Mouse (Mus musculus) mouse trophoblast stem cell (cell line): ENCODE results near the gene Prkar2a.

ENCODE experiments used
- in situ Hi-C, 2 experiments: fragments of 300-500 bp; cut with MseI, MboI; formaldehyde crosslinking; loops; 2 replicates in 1 of 2; 3 replicates in 1 of 2; pipeline ENCODE4 v1.15.1; 2025

Gene Prkar2a

DNA sequence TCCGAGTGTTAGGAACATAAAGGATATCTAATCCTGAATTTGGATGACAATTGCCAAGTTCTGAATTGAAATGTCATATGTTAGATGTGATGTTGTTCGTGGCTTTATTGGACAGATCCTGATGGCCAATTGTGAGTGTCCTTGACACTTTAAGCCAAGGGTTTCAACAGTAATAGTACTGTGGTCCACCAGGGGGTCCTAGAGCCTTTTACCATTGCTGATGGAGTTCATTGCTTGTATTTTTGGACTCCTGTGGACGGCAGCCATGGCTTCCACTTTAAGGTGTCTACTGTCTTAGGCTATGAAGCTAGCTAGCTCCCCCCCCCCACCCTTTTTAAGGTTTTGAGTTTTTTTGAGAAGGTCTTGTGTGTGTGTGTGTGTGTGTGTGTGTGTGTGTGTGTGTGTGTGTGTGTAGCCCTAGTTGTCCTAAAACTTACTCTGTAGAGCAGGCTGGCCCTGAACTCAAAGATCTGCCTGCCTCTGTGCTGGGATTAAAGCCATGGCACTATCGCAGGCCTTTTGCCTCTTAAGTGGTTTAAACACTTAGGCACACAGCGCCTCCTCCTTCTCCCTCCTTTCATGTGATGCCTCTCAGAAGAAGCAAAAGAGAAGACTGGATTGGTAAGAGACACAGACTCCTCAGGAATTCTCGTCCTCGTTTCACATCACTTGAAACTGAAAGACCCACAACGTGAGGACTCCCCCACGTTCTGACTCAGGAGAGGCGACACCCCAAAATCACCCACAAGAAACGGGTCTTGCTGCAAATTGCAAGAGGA lies 63.2 kb downstream of the Prkar2a start:
- in situ Hi-C loops = no loop called here

DNA sequence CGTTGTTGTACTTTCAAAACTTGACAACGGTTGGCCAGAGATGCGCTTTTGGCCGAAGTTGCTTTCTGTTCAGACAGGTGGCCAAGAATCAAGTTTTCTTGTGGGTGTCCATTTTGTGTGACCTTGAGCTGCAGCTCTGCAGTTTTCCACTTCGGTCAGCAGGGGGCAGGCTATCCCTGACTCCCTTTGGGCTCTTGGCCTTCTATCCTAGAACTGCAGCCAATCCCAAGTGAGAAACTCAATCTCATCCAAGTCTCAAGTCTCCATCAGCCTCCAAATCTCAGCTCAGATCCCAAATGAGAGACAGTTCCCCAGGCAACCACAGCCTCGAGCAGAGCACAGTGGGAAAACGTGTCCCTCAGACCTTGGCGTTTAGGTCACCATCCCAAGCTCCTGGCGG lies 64.2 kb downstream of the Prkar2a start:
- in situ Hi-C loops = no loop called here

DNA sequence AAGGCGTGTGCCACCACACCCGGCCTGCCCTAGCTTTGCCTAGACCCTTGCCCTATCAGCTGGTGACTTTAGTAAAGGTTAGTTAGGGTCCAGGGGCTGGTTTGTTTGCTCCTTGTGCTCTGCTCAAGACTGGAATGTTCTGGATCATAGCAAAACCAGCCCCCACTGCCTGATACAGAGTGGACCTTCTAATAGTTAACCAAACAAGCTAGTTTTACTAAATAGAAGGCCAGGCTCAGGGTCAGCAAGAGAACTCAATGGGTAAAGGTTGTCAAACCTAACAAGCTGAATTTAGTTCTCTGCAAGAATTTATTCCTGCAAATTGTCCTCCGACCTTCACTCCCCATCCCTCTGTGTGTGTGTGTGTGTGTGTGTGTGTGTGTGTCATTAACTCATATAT lies 64.9 kb downstream of the Prkar2a start:
- in situ Hi-C loops = no loop called here

DNA sequence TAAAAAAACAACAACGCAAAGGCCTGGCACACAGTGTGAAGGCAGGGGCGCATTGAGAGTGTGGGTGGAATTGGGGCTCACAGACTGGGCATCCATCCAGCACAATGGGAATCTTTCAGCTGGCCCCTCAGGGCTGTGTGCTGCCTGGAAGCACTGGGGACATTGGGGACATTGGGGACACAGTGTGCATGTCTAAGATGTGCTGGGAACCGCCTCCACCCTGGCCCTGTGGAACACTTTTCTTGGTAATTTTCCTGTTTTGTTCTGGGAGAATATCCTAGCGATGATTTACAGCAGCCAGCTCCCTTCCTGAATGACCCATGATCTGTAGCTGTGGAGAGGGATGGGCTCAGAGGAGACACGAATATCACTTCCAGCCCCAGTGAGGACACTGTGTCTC lies 65.3 kb downstream of the Prkar2a start:
- in situ Hi-C loops = no loop called here

DNA sequence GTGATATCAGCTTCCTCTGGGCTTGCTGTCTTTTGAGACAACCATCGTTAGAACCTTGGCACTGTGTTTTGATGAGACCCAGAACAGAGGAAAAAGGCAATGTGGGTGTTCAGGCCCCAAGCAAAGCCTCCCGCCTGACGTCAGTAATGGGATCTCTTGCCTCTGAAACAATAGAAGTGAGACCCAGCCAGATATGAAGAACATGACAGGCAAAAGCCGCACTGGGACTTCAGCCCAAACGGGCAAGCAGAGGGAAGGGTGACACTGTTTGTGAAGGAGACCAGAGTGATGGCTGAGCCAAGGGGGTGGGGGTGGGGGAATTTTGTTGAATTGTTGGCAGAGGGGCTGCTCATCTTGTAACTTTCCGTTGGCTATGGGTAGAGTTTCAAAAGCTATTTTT lies 68.3 kb downstream of the Prkar2a start:
- in situ Hi-C loops = no loop called here

DNA sequence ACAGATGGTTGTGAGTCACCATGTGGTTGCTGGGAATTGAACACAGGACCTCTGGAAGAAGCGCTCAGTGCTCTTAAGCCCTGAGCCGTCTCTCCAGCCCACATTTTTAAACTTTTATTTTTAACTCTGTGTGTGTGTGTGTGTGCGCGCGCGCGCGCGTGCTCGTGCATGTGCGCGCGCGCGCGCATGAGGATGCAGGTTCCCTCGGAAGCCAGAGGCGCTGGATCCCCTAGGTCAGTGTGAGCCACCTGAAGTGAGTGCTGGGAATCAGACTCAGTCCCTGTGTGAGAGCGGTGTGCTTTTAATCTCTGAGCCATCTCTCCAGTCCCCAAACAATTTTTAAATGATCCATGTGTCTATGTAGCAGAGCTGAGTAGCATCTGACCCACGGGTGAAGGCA lies 70.0 kb downstream of the Prkar2a start:
- in situ Hi-C loops = no loop called here

DNA sequence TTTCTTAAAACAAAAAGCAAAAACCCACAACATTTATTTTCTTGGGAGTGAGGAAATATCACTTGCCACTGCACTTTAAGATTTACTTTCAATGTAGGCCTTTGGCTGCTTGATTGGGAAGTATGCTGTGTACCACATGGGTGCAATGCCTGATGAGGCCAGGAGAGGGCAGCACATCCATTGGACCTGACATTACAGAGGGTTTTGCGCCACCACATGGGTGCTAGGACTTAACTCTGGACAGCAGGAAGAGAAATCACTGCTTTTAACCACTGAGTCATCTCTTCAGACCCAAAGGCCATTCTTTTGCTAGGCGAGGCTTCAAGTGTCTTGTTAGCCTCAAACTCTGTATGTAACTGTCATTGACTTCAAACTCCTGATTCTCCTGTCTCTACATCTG lies 70.7 kb downstream of the Prkar2a start:
- in situ Hi-C loops = no loop called here

DNA sequence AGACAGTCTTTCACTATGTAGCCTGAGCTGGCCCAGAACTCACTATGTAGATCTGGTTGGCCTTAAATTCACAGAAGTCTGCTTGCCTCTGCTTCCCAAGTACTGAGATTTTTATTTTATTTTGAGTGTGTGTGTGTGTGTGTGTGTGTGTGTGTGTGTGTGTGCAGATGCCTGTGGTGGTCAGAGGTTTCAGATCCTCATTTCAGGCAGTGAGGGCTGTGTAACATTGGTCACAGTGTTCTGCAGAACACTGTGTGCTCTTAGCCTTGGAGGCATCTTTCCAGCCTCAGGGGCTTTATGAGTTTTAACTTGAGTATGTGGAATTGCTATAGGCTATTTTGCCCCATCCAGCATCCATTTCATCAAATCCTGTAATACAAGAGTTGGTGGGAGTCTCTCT lies 72.4 kb downstream of the Prkar2a start:
- in situ Hi-C loops = no loop called here

DNA sequence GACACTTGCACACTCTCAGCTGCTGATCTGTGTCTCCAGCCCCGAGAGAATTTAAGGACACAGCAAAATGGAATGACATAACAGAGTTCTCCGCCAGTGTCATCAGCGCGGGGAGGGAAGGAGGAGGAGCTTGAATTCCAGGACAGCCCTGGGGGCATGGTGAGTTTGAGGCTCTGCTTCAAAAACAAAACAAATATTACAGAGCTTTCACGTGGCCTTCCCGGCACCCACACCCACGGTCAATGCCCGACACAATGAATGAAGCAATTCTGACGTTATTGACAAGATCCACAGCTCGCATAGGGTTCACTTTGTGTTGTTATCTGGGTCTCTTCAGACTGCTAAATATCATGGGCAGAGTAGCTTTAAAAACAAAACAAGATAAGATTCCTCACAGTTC lies 75.9 kb downstream of the Prkar2a start:
- in situ Hi-C loops = no loop called here

DNA sequence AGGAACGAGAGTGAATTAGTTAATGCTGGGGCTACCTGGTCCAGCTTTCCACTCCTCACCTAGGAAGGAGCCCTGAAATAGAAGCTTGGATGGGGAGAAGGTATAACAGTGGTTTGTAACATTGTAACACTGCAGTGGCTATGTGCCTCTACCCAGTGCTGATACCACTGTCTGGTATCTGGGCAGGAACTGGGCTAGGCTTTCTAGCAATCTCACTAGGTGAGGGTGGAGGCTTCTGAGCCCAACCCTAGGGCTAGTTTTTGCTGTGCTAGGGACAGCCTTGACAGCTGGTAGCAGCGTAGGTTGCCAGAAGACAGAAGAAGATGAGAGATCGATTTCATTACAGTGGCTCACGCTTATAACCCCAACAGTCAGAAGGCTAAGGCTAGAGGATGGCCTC lies 87.5 kb downstream of the Prkar2a start:
- in situ Hi-C loops = no loop called here

DNA sequence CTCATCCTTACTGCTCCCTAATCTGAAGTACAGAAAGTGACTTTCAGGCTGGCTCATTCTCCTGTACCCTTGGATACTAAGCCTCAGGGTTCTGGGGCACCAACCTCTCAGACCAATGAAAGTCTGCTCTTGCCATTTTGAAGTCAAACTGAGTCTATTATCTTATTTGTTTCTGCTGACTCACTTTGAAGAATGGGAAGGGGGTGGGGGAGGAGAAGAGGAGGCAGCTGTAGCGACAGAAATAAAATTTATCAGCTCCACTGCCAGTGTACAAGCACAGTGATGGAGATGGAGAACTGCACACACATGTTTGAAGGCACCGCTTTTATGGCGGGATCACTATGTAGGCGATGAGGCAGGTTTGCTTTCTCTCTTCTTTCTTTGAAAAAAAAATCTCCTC lies 88.2 kb downstream of the Prkar2a start:
- in situ Hi-C loops = no loop called here

DNA sequence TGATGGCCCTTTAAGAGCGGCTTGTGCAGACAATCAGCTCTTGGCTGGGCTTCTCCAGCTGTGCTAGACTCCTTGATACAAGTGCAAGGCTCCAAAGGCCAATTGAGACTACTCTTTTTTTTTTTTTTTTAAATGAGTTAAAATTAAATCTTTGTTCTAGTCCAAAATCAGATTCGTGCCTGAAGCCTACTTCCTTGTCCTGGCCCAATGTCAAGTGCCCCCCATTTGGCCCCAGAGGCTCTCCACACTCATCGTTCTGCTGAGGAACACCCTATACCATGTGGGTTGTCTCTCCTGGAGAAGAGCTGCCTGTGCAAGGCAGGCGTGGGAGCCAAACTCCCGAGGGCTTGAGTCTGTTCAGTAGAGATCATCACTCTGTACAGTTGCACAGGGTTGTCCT lies 91.8 kb downstream of the Prkar2a start:
- in situ Hi-C loops = no loop called here

DNA sequence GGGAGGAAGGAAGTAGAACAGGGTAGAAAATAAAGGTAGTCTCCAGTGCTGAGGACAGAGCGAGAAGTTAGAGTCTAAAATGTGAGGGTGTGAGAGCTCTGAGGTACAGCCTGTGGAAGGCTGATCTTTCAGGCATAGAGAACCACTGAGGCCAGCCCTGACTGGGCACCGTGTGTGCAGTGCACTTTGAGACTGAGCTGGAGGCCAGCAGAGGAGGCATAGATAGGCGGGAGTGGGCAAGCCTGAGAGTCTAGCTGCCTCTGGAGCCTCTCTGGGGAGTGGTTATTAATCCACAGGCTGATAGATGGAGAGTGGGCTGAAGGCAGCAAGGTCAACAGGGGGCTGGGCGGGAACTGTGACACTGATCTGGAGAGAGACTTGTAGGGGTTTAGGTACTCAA lies 92.8 kb downstream of the Prkar2a start:
- in situ Hi-C loops = no loop called here

DNA sequence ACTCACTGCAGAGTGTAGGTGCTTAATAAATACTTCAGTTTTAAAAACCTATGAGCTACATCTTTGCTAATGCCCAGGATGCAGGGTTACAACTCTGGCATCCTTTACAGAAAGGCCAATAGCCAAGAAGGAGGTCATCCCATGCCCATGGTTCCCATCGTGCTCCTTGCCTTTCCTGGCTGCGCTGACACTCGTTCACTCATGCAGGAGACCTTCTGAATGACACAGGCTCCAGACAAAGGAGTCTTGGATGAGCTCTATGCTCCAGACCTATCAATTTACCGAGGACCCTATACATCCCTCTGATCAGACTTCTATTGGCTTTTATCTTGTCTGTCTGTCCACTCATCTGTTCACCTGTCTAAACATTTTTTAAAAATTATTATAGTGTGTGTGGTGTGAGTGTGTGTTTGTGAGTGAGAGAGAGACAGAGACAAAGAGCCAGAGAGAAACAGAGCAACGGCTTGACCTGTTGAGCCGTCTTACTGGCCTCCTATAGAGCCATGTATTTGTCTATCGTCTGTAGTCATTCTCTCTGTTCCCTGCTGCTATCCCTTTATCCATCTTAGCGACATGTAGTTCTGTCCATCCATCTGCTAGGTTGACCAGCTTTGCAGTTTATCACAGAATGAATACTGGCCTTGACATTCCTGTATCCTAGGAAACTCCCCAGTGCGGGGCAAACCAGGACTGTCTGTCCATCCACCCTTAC lies 93.9 kb downstream of the Prkar2a start:
- in situ Hi-C loops = no loop called here

DNA sequence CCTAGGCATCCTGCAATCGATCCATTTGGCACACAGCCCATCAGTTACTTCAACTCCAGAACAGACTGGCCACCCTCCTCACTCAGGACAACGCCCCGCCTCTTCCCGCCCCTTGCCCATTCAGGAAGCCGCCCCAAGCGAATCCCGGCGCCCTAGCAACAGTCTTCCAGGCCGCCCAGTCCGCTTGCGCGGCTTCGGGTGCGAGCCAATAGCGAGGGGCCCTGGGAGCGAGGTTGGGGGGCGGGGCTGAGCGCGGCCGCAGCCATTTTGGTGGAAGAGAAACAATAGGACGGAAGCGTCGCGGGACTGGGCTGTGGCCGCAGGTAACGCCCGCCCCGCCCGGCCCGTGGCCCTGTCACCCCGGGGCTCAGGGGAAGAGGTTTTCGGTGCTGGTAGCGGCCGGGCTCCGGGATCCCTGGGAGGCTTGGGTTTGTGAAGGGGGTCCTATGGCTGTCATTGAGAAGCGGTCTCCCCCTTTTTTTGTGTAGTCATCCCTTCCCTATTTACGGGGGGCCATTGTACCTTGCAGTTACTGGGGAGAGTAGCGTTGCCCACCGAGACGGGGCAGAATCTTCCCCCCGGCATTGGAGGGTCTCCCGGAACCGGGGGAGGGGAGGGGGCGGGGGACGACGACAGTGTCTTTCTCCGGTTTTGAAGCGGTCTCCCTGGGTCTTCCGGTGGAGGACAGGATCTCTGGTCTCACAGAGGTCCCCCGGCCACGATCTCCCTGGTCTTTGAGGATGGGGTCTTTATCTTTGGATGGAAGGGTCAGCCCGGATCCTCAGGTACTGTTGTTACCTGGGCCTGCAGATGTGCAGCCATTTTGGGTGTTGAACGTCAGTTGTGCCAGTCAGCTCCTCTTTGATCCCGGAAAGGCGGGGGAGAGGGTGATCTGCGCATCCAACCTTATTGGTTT lies 94.7 kb downstream of the Prkar2a start, which contains the start of gene Ip6k2:
Gene Ip6k2, plus strand, starts transcription at position 249 of the 916 bp plus-strand sequence.
- in situ Hi-C loops = no loop called here

DNA sequence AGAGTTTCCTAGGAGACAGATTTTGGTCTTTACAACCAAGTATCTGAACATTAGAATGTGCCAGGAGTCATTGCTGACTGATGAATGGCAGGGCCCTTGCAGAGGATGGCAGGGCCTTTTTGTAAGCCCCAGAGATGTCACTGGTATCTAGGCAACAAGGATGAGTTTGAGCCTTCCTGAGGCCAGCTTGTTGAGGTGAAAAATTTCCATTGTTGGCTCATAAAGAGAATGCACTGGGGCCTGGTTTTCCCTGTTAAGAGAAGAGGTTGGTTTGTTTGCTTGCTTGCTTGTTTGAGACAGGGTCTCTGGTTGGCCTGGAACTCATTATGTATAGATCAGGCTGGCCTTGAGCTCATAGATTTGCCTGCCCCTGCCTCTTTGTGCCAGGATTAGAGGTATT lies 96.3 kb downstream of the Prkar2a start:
- in situ Hi-C loops = no loop called here

DNA sequence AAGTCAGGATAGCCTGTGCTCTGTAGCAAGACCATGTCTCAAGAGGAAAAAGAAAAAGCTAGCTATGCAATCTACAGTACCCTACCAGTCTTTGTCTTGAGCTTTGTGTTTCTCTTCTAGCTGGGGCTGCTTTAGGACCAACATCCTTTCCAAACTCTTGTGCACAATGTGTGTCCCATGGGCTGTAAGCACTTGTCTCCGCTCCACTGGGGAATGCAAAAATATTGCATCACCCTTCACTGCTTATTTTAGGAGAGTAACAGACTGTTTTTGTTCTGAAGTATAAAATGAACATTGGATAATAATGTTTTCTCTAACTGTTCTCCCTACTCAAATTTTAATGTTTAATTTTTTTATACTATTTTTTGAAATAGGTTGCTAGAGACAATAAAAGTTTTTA lies 97.4 kb downstream of the Prkar2a start:
- in situ Hi-C loops = no loop called here

DNA sequence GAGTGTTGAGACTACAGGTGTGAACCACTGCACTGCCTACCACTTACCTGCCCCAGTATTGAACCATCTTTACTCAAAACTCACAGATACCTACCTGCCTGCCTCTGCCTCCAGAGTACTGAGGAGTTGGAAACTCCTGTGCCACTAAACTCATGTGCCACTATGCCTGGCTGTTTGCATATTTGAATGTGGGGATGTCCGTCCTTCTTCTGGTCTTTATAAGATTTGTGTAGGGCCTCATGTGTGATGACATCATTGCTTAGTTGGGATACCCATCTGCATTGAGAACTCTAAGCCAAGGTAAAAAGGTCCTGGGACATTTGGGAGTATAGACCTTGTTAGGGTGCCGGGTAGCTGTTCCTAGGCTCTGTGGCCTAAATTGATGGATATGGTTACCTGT lies 98.0 kb downstream of the Prkar2a start:
- in situ Hi-C loops = no loop called here

DNA sequence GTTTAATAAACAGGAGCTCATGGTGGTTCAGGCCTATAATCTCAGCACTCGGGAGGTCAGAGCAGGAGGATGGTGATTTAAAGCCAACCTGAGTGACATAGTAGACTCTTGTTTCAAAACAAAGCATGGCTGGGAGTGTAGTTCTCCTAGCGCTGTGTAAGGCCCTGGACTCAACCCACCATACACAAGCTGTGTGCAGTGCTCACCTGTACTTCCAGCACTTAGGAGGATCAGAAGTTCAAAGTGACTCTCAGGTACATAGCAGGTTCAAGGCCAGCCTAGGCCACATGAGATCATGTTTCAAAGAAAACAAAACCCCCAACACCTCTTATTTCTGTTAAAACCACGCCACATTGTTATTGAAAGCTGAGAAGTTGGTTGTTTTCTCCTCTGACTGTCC lies 99.6 kb downstream of the Prkar2a start:
- in situ Hi-C loops = no loop called here

DNA sequence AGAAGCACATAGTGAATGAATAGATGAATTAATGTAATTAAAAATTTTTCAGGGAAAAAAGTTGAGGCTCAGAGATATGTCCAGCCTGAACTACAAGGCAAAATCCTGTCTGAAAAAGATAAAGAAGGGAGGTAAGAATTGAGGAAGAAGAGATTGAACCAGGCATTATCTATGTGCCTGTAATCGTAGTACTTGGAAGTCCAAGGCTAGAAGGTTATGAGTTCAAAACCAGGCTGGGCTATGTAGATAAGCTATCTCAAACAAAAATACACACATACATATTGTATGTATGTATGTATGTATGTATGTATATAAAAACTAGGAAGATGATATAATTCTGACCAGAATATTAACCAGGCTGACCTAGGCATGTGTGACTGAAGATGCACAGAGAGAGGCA lies 103.2 kb downstream of the Prkar2a start:
- in situ Hi-C loops = no loop called here

DNA sequence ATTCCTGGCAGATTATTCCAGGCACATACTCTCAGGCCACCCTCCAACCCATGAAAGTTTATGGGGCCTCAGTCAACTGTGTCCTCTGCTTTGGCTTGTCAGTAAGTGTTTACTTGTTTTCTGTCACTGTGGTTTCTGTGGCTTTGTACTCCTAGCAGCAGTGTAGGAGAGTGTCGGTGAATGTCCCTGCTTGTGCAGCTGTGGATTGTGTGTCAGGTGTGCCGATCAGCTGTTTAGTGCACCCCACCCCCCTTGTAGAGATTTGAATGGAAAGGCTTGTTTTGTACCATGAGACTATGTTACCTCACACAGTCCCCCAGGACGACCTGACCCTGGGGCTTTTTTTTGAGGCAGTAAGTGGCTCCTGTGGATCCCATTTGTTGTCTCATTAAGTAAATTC lies 103.6 kb downstream of the Prkar2a start:
- in situ Hi-C loops = no loop called here

DNA sequence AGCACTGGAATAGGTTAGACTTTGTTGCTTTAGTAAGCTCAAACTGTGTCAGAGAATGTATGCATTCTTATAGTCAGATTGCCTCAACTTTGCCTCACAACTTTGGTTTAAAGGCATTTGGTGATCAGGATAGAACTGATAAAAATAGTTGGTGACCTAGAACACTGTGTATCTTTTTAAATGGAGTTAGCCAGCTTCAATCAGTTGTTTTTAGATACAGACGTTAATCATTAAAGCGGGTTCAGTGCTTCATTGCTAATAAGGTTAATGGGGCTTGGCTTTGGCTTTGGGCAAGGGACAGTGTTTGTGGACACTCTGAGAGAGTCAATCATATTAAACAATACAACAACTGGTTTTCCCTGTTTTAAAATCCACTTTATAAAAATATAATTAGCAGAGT lies 106.2 kb downstream of the Prkar2a start:
- in situ Hi-C loops = no loop called here
